Mouse (Mus musculus): ENCODE data around the gene Myl7.
"Not testable (repeated sequence)": the region's sequence is repeated elsewhere in the genome, so short reads cannot be mapped to it uniquely, and the experiment has no call there.

The Myl7 gene

GRCm38 (mm10) chr11:5903844-5904243 is 5.3 kb upstream of the Myl7 start:
- no peak for DNase-seq (ENCODE audit: low read depth, low spot score)

DNA sequence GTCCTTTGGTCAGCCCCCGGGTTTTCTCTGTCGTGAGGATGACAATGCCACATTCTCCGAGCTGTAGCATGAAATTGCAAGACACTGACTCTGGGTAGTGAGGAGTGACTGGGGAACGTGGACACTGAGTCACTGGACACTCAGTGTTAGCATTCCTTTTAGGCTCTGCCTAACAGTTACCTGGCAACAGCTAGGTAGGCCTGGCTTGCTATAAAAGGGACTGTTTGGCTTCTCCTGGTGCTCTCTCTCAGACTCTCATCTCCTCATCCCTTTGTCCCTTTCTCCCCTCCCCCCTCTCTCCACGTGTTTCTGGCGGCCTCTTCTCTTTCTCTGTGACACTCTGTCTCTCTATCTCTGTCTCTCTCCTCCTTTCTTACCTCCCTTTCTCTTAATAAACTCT is 3.8 kb upstream of the Myl7 start:
- no peak for DNase-seq (ENCODE audit: low read depth, low spot score)

DNA sequence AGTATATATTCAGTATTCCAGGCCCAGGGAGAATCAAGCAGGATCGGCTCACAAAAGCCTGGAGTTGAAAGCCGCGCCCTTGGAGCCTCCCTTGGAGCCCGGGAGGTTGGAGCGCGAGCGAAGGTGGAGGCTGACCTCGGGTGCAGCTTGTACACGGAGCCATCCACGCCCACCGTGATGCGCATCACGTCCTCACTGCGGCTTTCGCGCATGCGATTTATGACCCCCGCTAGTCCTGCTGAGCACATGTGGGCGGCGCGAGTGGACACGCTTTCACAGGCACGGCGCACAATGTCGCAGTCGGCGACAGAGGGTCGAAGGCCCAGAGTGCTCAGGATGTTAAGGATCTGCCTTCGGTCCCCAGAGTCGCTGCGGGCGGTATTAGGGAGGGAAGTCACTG is 3.4 kb upstream of the Myl7 start:
- no peak for DNase-seq (ENCODE audit: low read depth, low spot score)

DNA sequence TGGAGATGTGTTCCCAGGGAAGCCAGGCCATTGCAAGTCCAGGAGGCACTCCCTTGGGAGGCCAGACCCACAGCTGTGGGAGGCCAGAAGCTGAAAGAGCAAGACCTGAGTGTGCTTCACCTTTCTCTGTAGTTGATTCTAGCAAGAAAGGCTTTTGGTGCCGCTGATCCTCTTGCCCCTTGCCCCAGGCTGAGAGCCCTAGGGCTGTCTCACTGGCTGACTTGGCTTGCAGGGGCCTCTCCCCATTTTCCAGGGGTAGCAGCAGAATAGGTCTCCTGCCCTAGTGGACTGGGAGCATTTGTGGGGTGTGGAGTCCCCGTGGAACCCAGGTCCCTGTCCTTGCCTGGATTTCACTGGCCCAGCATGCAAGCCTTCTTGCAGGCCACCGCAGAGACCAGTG is 2.7 kb upstream of the Myl7 start:
- no peak for DNase-seq (ENCODE audit: low read depth, low spot score)

DNA sequence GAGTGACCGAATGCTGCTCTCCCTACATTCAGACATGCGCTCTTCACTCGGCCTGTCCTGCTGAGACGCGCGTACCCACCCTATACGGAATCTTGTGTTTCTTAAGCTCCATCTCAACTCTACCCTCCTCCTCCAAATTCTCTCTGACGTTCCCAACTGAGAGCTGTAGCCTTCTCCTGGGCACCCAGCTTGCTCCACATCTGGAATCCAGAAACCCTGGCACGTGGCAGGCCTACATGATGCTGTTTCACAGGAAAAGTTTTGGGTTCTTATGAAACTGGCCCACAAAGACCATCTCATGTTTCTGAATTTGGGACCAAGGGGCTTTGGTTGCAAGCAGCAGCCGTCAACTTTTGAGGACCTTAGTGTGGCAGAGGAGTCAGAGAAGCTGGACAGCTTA is 704 bp upstream of the Myl7 start:
- DNase-seq (ENCODE audit: low read depth, low spot score), result no peak

DNA sequence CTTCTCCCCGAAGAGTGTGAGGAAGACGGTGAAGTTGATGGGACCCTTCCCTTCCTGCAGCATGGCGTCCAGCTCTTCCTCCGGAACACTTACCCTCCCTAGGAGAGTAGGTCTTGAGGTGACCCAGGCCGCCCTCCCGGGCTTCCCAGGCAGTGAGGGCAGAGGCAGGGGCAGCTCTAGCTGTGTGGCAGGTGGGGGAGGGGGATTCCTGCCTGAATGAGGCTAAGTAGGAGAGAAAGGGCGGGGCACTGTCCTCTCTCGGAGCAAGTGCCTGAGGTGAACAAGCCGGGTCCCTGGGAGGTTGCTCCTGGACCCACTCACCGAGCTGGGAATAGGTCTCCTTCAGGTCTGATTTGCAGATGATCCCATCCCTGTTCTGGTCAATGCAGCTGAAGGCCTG is 743 bp downstream of the Myl7 start:
- DNase-seq (ENCODE audit: low read depth, low spot score), result no peak

GRCm38 (mm10) chr11:5897230-5897629 is 1.4 kb downstream of the Myl7 start:
- DNase-seq (ENCODE audit: low read depth, low spot score), result no peak

DNA sequence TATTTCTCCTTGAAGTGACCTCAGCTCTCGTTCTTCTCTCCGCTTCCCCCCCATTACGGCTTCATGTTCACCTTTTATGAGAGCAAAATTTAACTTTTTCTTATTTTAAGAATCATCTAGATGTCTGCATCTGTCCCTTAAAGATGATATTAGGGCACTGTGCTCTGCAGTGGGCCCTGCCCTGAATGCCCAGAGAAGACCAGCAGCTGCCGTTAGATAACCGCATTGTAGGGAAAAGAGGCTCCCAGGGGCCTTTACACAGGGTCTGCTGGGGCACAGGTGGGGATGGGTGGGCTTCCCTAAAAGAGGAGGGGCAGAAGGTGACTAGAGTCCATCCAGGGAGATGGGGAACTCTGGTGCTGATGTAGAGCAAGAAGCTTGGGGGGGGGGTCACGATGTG is 4.8 kb downstream of the Myl7 start:
- DNase-seq (ENCODE audit: low read depth, low spot score), result no peak

DNA sequence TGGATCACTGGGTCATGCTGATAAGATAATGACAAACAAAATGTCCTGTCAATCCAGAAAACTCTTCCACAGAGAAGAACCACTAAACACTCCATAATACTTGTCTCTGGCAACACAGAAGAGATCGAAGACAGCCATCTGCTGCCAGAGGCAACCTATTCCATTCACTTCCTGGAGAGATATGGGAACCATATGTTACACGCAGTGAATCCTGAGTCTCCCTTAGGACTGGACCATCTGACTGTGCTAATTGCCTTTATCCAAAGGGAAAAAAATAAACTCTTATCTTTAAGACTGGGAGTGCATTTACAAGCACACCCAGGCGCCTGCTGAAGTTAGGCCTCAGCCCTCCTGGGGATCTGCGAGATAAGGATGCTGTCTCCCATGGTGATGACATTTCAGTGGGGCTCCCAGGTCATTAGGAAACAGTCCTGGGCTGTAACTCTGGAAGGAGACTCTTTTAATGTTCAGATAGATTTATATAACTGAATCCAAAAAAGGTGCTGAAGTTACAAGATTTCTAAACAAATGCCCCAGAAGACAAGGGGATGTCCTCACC is 5.7 kb downstream of the Myl7 start:
- DNase-seq (ENCODE audit: low read depth, low spot score), result no peak

- no peak for DNase-seq (ENCODE audit: low read depth, low spot score)
Observed at GRCm38 (mm10) chr11:5892151-5892591, 6.4 kb downstream of the Myl7 start.

DNA sequence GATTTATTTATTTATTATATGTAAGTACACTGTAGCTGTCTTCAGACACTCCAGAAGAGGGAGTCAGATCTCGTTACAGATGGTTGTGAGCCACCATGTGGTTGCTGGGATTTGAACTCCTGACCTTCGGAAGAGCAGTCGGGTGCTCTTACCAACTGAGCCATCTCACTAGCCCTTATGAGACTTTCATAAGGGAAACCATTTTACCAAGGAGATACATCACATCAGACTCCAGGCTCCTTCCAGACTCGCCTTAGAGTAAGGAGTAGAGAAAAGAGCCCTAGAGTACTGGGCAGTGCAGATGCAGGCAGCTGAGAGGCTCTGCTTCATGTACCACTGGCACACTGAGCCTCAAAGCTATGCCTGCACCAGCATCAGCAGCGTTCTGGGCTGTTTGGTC is 10.0 kb downstream of the Myl7 start:
- DNase-seq (ENCODE audit: low read depth, low spot score), result not testable (repeated sequence)

DNA sequence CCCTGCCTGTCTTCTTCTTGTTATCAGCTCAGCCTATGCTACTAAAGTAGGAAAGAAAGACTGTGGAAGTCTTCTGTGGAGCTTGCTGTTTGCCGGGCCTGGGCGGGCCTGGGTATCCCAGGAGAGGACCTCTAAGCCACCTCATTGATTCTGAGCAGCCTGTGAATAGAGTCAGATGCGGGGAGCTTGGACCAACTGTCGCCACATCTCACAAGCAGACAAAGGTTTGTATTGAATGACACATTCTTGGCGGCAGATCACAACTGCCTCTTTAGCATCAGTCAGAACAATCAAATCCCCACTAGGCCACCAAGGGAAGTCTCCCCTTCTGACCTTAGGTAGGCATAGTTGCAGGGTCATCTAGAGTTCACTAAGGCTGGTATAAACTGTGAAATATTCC is 11.3 kb downstream of the Myl7 start:
- DNase-seq (ENCODE audit: low read depth, low spot score), result no peak

GRCm38 (mm10) chr11:5886187-5886586 is 12.4 kb downstream of the Myl7 start:
- no peak for DNase-seq (ENCODE audit: low read depth, low spot score)

DNA sequence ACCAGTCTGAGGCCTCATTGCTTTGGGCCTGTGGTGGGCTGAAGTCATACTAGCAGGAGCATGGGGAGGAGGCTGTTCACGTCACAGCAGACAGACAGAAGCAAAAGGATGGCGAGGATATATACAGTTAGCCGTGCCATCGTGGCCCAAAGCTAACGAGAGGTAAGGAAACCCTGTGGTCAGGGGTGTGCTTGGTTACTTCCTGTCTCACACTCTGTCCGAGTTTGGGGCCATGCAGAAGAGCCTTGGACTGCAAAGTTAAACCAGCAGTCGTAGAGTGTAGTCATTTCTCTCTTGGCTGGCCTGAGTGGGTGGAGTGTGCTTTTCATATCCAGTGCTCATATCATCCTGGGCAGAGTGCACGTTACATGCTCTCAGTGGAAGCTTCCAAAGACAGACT is 16.1 kb downstream of the Myl7 start:
- DNase-seq (ENCODE audit: low read depth, low spot score), result no peak

DNA sequence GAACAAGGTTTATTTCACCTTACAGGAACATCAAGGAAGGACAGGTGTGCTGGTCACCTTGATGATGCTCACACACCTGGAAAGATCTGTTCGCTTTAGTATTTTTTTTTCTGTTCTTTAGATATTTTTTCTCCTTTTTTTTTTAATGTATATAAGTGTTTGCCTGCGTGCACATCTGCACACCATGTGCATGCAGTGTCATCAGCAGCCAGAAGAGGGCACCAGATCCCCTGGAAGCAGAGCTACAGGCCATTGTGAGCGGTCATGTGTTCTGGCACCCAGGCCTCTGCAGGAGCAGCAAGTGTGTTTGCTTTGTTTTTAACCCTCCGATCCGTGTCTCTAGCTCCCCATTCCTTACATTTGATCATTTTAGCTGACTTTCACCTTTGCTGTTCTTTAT is 18.7 kb downstream of the Myl7 start:
- DNase-seq (ENCODE audit: low read depth, low spot score), result no peak

DNA sequence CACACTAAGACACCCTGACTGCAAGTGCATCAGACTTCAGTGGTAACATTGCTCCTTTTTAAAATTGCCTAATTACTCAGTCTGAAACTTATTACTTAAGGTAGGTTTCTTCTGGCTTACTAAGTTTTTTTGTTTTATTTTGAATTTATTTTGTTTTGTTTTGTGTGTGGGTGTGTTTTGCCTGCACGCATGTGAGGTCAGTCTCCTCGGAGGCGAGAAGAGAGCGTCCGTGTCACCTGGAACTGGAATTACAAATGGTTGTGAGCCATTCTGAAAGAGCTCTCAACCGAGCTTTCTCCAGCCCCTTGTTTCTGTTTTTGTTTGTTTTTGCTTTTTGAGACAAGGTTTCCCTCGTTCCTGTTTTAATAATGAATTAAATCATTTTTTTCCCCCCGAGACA is 19.9 kb downstream of the Myl7 start:
- no peak for DNase-seq (ENCODE audit: low read depth, low spot score)

DNA sequence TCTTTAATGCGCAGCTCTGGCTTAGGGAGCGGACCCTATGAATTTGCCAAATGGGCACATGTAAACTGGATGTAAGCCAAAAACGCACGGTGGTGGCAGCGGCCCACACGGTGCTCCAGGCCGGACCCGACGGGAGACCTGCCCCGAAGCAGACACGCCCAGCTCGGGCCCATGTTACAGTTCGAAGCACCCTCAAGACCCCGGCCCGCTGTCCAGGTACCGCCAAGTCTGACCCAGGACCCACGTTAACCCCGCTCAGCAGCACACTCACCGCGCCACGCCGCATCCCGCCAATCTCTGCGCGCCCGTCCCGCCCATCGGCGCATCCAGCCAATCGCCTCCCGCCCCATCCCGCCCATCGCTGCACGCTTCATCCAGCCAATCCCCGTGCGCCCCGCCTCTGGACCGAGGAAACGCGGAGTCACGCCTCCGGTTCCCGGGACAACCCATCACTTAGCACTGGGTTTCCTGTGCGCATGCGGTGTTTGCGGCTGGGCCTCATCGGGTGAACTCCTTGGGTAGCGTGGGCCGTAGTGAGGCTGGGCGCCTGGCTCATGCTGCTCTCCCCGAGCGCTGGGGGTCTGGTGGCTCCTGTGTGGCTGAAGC is 20.6 kb downstream of the Myl7 start, which contains the start of gene Pold2:
Gene Pold2 (minus strand): TSS at position 372 of the 606 bp plus-strand sequence.
- peak; percentile 99 for DNase-seq (ENCODE audit: low read depth, low spot score)

- DNase-seq (ENCODE audit: low read depth, low spot score), result no peak
Observed at GRCm38 (mm10) chr11:5877421-5877820, 21.2 kb downstream of the Myl7 start.

DNA sequence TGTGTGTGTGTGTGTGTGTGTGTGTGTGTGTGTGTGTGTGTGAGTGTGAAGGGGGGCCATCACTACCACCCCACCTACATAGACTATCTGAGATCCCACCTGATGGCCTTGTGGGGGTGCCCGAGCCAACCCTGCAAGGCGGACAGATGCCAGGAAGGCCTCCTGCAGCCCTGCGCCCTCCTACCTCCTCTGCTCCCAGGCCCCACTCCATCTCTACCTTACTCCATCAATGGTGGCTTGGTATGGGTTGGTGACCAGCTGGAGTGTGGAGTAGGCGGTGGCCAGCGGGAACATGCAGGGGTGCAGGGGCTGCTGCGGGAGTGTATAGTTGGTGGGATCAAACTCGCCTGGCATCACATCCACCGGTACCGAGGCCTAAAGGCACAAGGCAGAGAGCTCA is 25.4 kb downstream of the Myl7 start:
- no peak for DNase-seq (ENCODE audit: low read depth, low spot score)

DNA sequence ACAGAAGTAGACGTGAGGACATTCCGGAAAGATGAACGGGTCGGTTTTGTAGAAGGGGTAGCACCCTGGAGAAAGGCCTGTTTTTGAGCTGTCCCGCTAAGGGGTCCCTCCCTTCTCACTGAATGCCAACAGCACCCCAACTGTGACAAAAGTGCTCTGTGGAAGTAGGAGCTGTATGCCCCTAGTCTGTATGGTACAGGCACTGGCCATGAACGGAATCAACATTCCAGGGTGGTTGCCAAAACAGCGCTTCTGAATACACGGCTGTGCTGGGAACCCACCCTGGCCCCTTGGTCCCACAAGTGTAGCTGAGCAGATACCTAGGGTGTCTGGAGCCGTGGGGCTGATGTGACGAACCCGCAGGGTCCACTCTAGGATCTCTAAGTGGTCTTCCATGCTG is 25.9 kb downstream of the Myl7 start:
- DNase-seq (ENCODE audit: low read depth, low spot score), result no peak

- no peak for DNase-seq (ENCODE audit: low read depth, low spot score)
Observed at GRCm38 (mm10) chr11:5870069-5870468, 28.5 kb downstream of the Myl7 start.

GRCm38 (mm10) chr11:5869331-5869730 is 29.3 kb downstream of the Myl7 start:
- no peak for DNase-seq (ENCODE audit: low read depth, low spot score)

GRCm38 (mm10) chr11:5868324-5868723 is 30.3 kb downstream of the Myl7 start:
- no peak for DNase-seq (ENCODE audit: low read depth, low spot score)

DNA sequence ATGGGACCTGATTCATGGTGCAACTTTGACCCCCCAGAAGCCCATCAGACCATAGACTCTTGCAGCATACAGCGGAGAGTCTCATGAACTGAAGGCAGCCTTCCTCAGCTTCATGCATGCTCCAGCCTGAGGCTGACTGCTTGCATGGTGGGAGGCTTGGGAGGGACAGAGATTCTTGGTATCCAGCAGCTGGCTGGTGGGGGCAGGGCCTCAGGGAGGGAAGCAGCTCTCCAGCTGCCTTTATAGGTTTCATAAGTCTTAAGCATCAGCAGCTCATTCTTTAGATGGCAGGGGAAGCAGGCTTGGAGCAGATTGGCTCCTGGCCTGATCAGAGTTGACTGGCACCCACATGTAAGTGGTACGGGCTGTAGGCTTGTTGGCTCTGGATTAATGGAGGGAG is 31.4 kb downstream of the Myl7 start:
- no peak for DNase-seq (ENCODE audit: low read depth, low spot score)

All from WW6 (cell line).